Mouse (Mus musculus) CH12.LX (cell line): ENCODE data around the gene Slc38a8. TPM values are rescaled to one million over a fixed set of nuclear protein-coding genes. Genes with fewer than 3 reads are reported as not detected.

ENCODE experiments used
- DNase-seq: peaks from one replicate; pipeline ENCODE4 v3.0.0-alpha.2; 2013; ENCODE audit errors: extremely low read depth
- H3K27ac ChIP-seq: 2 replicates; pipeline ENCODE4 v1.5.1; 2012; ENCODE audit warnings: low read depth, mild to moderate bottlenecking, control low read depth, moderate library complexity; ENCODE audit not compliant: insufficient read depth
- H3K27me3 ChIP-seq: replicated peaks from 2 replicates; pipeline ENCODE3; 2012; ENCODE audit warnings: inconsistent platforms
- H3K36me3 ChIP-seq, 2 experiments: replicated peaks in 1 of 2; 2 replicates each; pipeline versions ENCODE3 to v1.6.1; 2012; ENCODE audit warnings: inconsistent platforms in 1 of 2, low read length in 1 of 2, mild to moderate bottlenecking in 1 of 2, mixed read lengths in 1 of 2, moderate library complexity in 1 of 2; ENCODE audit not compliant: control insufficient read depth in 1 of 2, insufficient read depth in 1 of 2
- H3K4me1 ChIP-seq, 2 experiments: 2 replicates each; pipeline ENCODE4 v1.6.1; 2012; ENCODE audit warnings: inconsistent platforms in 1 of 2, moderate library complexity in 1 of 2; ENCODE audit not compliant: insufficient read depth in 2 of 2, control insufficient read depth in 1 of 2
- H3K4me2 ChIP-seq: 2 replicates; pipeline ENCODE4 v1.6.1; 2012; ENCODE audit warnings: low read depth, mild to moderate bottlenecking, control low read depth; ENCODE audit not compliant: poor library complexity, insufficient read depth, severe bottlenecking
- H3K4me3 ChIP-seq, 3 experiments: fragments of 150-350 bp in 1 of 3; sonication (generic) in 1 of 3; replicated peaks in 1 of 3; 2 replicates each; pipeline versions ENCODE3 to v1.5.1; 2011 to 2012; ENCODE audit warnings: low read depth in 2 of 3, low read length in 2 of 3, mild to moderate bottlenecking in 2 of 3, moderate library complexity in 2 of 3, control low read depth in 1 of 3, improper control_type of control experiment in 1 of 3, inconsistent platforms in 1 of 3, mixed read lengths in 1 of 3; ENCODE audit not compliant: poor library complexity in 1 of 3
- H3K79me2 ChIP-seq: replicated peaks from 2 replicates; pipeline ENCODE4 v1.6.1; 2012; ENCODE audit warnings: mild to moderate bottlenecking, moderate library complexity; ENCODE audit not compliant: control insufficient read depth, poor library complexity, insufficient read depth, severe bottlenecking; ENCODE audit errors: extremely low read depth
- H3K9ac ChIP-seq: 2 replicates; pipeline ENCODE4 v1.6.1; 2012; ENCODE audit warnings: low read depth, mild to moderate bottlenecking, control low read depth, moderate library complexity; ENCODE audit not compliant: insufficient read depth
- H3K9me3 ChIP-seq: replicated peaks from 2 replicates; pipeline ENCODE3; 2012; ENCODE audit warnings: low read length, inconsistent platforms, mixed read lengths
- BHLHE40 ChIP-seq: IDR thresholded peaks from 2 replicates; pipeline ENCODE4 v1.6.1; 2011; ENCODE audit warnings: mild to moderate bottlenecking, low read depth, low read length, improper control_type of control experiment
- CHD2 ChIP-seq: IDR thresholded peaks from 2 replicates; pipeline ENCODE4 v1.6.1; 2011; ENCODE audit warnings: low read length, improper control_type of control experiment
- ELF1 ChIP-seq: IDR thresholded peaks from 2 replicates; pipeline ENCODE4 v1.6.1; 2014; ENCODE audit warnings: low read depth, mild to moderate bottlenecking, inconsistent platforms, low read length, improper control_type of control experiment
- ETS1 ChIP-seq: conservative IDR thresholded peaks from 2 replicates; pipeline ENCODE4 v1.6.1; 2012; ENCODE audit warnings: low read depth, mild to moderate bottlenecking, inconsistent platforms, low read length, improper control_type of control experiment, moderate library complexity
- HCFC1 ChIP-seq: IDR thresholded peaks from 2 replicates; pipeline ENCODE4 v1.6.1; 2012; ENCODE audit warnings: low read depth, mild to moderate bottlenecking, inconsistent platforms, low read length, improper control_type of control experiment
- IRF4 ChIP-seq: IDR thresholded peaks from 2 replicates; pipeline ENCODE4 v1.6.1; 2014; ENCODE audit warnings: low read depth, mild to moderate bottlenecking, inconsistent platforms, low read length, improper control_type of control experiment
- JUN ChIP-seq: IDR thresholded peaks from 2 replicates; pipeline ENCODE4 v1.6.1; 2011; ENCODE audit warnings: low read depth, mild to moderate bottlenecking, low read length, improper control_type of control experiment, moderate library complexity; ENCODE audit not compliant: insufficient read depth
- KAT2A ChIP-seq: IDR thresholded peaks from 2 replicates; pipeline ENCODE4 v1.6.1; 2012; ENCODE audit warnings: low read length, improper control_type of control experiment, inconsistent platforms; ENCODE audit not compliant: insufficient replicate concordance
- MAZ ChIP-seq: IDR thresholded peaks from 2 replicates; pipeline ENCODE4 v1.6.1; 2012; ENCODE audit warnings: low read depth, mild to moderate bottlenecking, inconsistent platforms, low read length, improper control_type of control experiment, moderate library complexity
- MEF2A ChIP-seq: IDR thresholded peaks from 2 replicates; pipeline ENCODE4 v1.6.1; 2014; ENCODE audit warnings: low read depth, mild to moderate bottlenecking, inconsistent platforms, low read length, improper control_type of control experiment, borderline replicate concordance
- MXI1 ChIP-seq: IDR thresholded peaks from 2 replicates; pipeline ENCODE4 v1.6.1; 2011; ENCODE audit warnings: mild to moderate bottlenecking, low read depth, low read length, improper control_type of control experiment
- NRF1 ChIP-seq: IDR thresholded peaks from 2 replicates; pipeline ENCODE4 v1.6.1; 2014; ENCODE audit warnings: low read depth, mild to moderate bottlenecking, inconsistent platforms, low read length, improper control_type of control experiment, moderate library complexity
- PAX5 ChIP-seq: IDR thresholded peaks from 2 replicates; pipeline ENCODE4 v1.6.1; 2012; ENCODE audit warnings: low read length, inconsistent platforms, mixed read lengths
- POLR2AphosphoS2 ChIP-seq: IDR thresholded peaks from 2 replicates; pipeline ENCODE4 v1.6.1; 2011; ENCODE audit warnings: low read depth, low read length, improper control_type of control experiment
- RAD21 ChIP-seq: IDR thresholded peaks from 2 replicates; pipeline ENCODE4 v1.6.1; 2011; ENCODE audit warnings: low read depth, mild to moderate bottlenecking, low read length, improper control_type of control experiment, moderate library complexity
- RCOR1 ChIP-seq: conservative IDR thresholded peaks from 2 replicates; pipeline ENCODE4 v1.6.1; 2012; ENCODE audit warnings: low read depth, mild to moderate bottlenecking, inconsistent platforms, low read length, improper control_type of control experiment
- SMC3 ChIP-seq: IDR thresholded peaks from 2 replicates; pipeline ENCODE4 v1.6.1; 2011; ENCODE audit warnings: low read depth, low read length, improper control_type of control experiment
- TCF12 ChIP-seq: IDR thresholded peaks from 2 replicates; pipeline ENCODE4 v1.6.1; 2014; ENCODE audit warnings: low read depth, mild to moderate bottlenecking, inconsistent platforms, low read length, improper control_type of control experiment
- USF2 ChIP-seq: conservative IDR thresholded peaks from 2 replicates; pipeline ENCODE4 v1.6.1; 2011; ENCODE audit warnings: low read depth, low read length, improper control_type of control experiment
- ZC3H11A ChIP-seq: IDR thresholded peaks from 2 replicates; pipeline ENCODE4 v1.6.1; 2012; ENCODE audit warnings: low read depth, mild to moderate bottlenecking, inconsistent platforms, low read length, improper control_type of control experiment
- ZNF384 ChIP-seq: IDR thresholded peaks from 2 replicates; pipeline ENCODE4 v1.6.1; 2012; ENCODE audit warnings: low read depth, low read length, improper control_type of control experiment, inconsistent platforms
- dilution Hi-C: fragments of 300-500 bp; cut with MboI; formaldehyde crosslinking; loops from 2 replicates; pipeline ENCODE4 v1.14.3; 2020; ENCODE audit warnings: low sequenced_read_pairs; ENCODE audit not compliant: extremely low pct_unique_long_range_greater_than_20kb, extremely low pct_ligation_motif_present
- in situ Hi-C: fragments of 300-500 bp; cut with MboI; formaldehyde crosslinking; loops from 3 replicates; pipeline ENCODE4 v1.14.3; 2019; ENCODE audit warnings: low sequenced_read_pairs, low pct_ligation_motif_present, low pct_unique_long_range_greater_than_20kb, mixed read lengths
- polyA plus RNA-seq: library from polyadenylated mRNA; unstranded; fragments of >175 nt; gene quantifications from 2 replicates; pipeline ENCODE4 v1.2.1, GENCODE M21; 2012; ENCODE audit warnings: low read depth; ENCODE audit not compliant: insufficient read length
- total RNA-seq, 2 experiments: library from RNA; depleted of rRNA; stranded (reverse); fragments of 300-350 nt in 1 of 2; fragments of >200 nt in 1 of 2; gene quantifications; 2 replicates each; pipeline ENCODE4 v1.2.3; 2012 to 2014

Gene Slc38a8
- total and polyA plus RNA-seq, 3 experiments = 0.08 TPM; not detected in 1

GRCm38 (mm10) chr8:119456045-119456444 lies 45.5 kb downstream of the Slc38a8 start:
- dilution Hi-C loops = no loop called here
- peaks cover 2% of the 10 kb centered on the region for H3K27me3 ChIP-seq

DNA sequence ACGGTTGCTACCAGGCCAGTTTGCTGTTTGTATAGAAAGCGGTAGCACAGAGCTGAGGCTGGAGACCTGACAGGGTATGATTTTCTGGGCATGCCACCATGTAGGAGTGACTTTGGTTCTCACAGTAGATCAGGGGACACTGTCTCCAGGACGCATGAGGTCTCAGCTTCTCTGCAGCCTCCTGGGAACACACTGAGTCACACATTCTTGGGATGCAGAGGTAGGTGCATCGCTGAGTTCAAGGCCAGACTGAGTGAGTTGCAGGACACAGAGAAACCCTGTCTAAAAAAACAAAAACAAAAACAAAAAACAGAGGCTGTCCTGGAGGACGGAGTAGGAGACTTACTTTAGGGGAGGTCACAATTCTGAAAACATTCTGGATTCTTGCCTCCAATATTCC lies 48.6 kb downstream of the Slc38a8 start:
- DNase-seq = no peak
- Histone ChIP-seq H3K4me1 (peaks cover 0 to 21% of the 10 kb centered on the region in 2 experiments; a peak in 2 of 4 replicates), H3K27ac (no peak overlapping the region), H3K79me2 (no peaks in the 10 kb centered on the region), H3K36me3 (no peaks in the 10 kb centered on the region), H3K9me3 (no peaks in the 10 kb centered on the region), H3K9ac (no peak overlapping the region), H3K27me3 (peaks cover 2% of the 10 kb centered on the region), H3K4me3 (no peak overlapping the region), H3K4me2 (no peak overlapping the region)
- TF ChIP-seq JUN = no peak
- TF ChIP-seq ZNF384 = no peak
- TF ChIP-seq USF2 = no peak
- no peak for TF ChIP-seq ELF1
- no peak for TF ChIP-seq NRF1
- TF ChIP-seq RAD21 = no peak
- TF ChIP-seq PAX5 = no peak
- no peak for TF ChIP-seq SMC3
- in situ Hi-C loops (loop anchor here (5.0 kb wide), 1 partner anchor 39 kb away; no protein-coding TSS in a partner anchor), dilution Hi-C loops (no loop called here)

More at GRCm38 (mm10) chr8:119456045-119456444, 45.5 kb downstream of the Slc38a8 start:
- DNase-seq = no peak
- peaks cover 0 to 24% of the 10 kb centered on the region in 2 experiments; a peak in 2 of 4 replicates for H3K4me1 ChIP-seq
- H3K36me3 ChIP-seq = no peaks in the 10 kb centered on the region
- H3K9ac ChIP-seq = no peak overlapping the region
- no peak overlapping the region for H3K4me3 ChIP-seq
- no peak for TF ChIP-seq IRF4
- no peak for TF ChIP-seq JUN
- TF ChIP-seq POLR2AphosphoS2 = no peak
- no peak for TF ChIP-seq SMC3
- no peak for TF ChIP-seq NRF1
- no peak for TF ChIP-seq ZC3H11A
- TF ChIP-seq RAD21 = no peak
- no peak for TF ChIP-seq TCF12
- no peak for TF ChIP-seq RCOR1
- TF ChIP-seq MAZ = no peak
- no peak for TF ChIP-seq KAT2A
- TF ChIP-seq HCFC1 = no peak
- no peak for TF ChIP-seq ETS1
- no peak for TF ChIP-seq MXI1
- TF ChIP-seq PAX5 = no peak
- TF ChIP-seq ZNF384 = no peak
- no peak for TF ChIP-seq BHLHE40
- no peak for TF ChIP-seq CHD2
- no peak for TF ChIP-seq MEF2A
- no peak for TF ChIP-seq ELF1
- in situ Hi-C loops = no loop called here
- no peaks in the 10 kb centered on the region for H3K79me2 ChIP-seq
- no peak overlapping the region for H3K4me2 ChIP-seq
- no peak overlapping the region for H3K27ac ChIP-seq
- H3K9me3 ChIP-seq = no peaks in the 10 kb centered on the region
